Mouse (Mus musculus) spleen, adult 2 months (tissue): ENCODE measurements at regions not wholly inside any gene's neighbourhood (a gene's known extent, or its start where the extent isn't known, plus 50 kb on each side); places are given as distances from the start of the nearest gene placed in this dataset.

Experiments
- CTCF ChIP-seq: fragments of 200-500 bp; IDR thresholded peaks from 2 replicates; pipeline ENCODE4 v1.5.1; 2011; ENCODE audit warnings: mild to moderate bottlenecking, inconsistent platforms; ENCODE audit not compliant: insufficient read depth, insufficient read length, insufficient replicate concordance; ENCODE audit errors: extremely low read depth
- POLR2A ChIP-seq: fragments of 200-500 bp; IDR thresholded peaks from 2 replicates; pipeline ENCODE4 v1.6.1; 2011; ENCODE audit warnings: low read depth, low read length, inconsistent platforms

DNA sequence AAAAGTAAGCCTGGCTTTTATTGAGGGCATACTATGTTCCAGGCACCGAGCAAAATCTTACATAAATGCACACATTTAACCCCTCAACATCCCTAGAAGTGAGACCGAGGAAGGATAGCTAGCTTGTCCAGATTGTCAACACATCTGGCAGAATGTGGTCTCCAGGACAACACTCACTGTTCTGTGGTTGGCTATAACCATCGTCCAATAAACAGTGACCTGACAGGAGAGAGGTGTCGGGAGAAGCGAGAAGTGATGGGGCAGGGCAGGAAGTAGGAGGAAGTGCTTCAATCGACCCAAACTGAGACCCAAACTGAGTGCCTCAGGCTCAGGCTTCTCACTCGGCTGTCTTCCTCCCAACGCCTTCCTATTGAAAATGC lies 70.8 kb upstream of the Picalm start:
- TF ChIP-seq CTCF: no peak
- no peak for TF ChIP-seq POLR2A
